Mouse (Mus musculus) thymus, postnatal 4 days (tissue): ENCODE results near the gene Dennd6b.

Experiments
- DNase-seq: peaks from one replicate; pipeline ENCODE4 v3.0.0; 2021

Gene Dennd6b

DNA sequence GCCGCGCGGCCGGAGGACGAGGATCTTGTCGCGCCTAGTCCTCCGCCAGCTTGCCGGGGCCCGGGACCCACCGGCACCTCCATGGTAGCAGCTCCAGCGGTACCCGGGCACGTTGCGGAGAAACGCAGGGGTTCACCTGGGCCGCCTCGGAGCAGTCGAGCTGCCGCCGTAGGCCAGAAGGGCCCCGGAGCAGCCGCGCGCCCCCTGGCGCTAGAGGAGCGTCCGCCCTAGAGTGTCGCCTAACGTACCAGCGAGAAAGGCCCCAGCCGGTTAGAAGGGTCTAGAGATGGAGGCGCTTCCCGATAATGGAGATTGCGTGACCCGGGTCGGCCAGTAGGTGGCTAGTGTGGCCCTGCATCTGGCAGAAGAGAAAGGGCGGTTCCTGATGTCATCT, at the start of gene Dennd6b:
TSS of gene Dennd6b (minus strand) at position 184 of the 394 bp plus-strand sequence.
- DNase-seq: peak; percentile 99

DNA sequence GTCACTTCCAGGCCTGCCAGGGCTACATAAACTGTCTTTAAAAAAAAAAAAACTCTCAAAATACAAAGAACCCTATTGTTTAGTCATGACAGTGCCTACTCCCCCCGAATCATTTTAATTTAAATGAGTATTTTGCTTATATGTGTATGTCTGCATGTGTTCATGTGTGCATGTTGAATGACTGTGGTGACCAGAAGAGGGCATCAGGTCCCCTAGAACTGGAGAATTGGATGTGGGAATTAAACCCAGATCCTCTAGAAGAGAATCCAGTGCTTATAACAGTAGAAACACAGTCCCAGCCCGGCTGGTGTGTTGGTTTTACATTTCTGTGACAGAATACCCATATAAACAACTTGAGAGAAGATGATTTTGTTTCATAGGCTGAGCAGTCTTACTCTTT, 44.7 kb upstream of the Dennd6b start:
- peak; percentile 17 for DNase-seq

- no peak for DNase-seq
These were observed 43.6 kb upstream of the Dennd6b start for GRCm38 (mm10) chr15:89239751-89240392.

DNA sequence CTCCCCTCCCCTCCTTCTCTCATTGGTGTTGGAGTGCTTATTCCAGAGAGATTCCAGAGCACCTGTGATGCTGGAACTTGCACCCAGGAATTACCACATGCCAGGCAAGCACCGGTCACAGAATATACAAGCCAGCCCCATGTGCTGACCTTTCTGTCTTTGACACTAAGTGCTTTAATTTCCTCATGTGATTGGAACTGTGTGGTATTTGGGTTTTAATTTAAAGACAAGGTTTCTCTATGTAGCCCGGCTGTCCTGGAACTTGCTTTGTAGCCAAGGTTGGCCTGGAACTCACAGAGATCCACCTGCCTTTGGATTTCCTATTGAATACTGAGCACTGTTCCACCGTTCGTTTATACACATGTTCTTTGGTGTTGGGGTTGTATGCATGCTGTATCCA, 37.8 kb upstream of the Dennd6b start:
- DNase-seq: no peak

DNA sequence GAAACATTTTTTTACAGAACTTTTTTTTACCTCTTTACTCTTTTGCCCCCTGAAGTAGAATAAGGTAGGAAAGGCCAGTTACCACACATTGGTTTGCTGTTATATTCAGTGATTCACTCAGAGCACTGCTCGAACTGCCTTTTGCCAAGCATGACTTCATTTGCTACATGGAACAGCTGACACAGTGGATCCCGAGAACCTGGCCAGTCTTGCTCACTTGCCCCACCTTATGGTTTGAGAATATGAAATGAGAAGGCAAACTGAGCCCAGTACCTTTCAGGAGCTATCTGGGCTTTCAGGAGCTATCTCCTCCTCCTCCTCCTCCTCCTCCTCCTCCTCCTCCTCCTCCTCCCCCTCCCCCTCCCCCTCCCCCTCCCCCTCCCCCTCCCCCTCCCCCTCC, 37.3 kb upstream of the Dennd6b start:
- DNase-seq: no peak

- DNase-seq: no peak
These were observed 19.4 kb upstream of the Dennd6b start for GRCm38 (mm10) chr15:89215611-89216233.

GRCm38 (mm10) chr15:89214953-89215352, 18.7 kb upstream of the Dennd6b start:
- DNase-seq: no peak

GRCm38 (mm10) chr15:89213517-89213916, 17.2 kb upstream of the Dennd6b start:
- DNase-seq: no peak

DNA sequence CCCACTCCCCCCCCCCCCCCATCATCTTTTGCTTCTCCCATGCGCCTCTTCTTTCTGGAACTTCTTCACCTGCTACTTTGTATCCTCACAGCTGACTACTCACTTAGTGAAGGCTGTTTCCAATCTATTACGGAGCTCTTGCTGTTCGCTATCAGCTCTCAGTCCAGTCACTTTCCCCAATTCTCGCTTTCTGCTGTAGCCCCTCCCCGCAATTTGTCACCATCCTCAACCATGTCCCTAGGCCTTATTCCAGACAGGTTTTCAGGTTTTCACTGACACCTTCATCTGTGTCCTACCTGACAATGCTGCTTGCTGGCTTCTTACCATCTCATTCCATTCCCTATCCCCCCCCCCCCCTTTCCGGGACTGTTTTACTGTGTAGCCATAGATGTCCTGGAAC, 16.2 kb upstream of the Dennd6b start:
- no peak for DNase-seq

GRCm38 (mm10) chr15:89211716-89212461, 15.6 kb upstream of the Dennd6b start:
- peak; percentile 24 for DNase-seq

DNA sequence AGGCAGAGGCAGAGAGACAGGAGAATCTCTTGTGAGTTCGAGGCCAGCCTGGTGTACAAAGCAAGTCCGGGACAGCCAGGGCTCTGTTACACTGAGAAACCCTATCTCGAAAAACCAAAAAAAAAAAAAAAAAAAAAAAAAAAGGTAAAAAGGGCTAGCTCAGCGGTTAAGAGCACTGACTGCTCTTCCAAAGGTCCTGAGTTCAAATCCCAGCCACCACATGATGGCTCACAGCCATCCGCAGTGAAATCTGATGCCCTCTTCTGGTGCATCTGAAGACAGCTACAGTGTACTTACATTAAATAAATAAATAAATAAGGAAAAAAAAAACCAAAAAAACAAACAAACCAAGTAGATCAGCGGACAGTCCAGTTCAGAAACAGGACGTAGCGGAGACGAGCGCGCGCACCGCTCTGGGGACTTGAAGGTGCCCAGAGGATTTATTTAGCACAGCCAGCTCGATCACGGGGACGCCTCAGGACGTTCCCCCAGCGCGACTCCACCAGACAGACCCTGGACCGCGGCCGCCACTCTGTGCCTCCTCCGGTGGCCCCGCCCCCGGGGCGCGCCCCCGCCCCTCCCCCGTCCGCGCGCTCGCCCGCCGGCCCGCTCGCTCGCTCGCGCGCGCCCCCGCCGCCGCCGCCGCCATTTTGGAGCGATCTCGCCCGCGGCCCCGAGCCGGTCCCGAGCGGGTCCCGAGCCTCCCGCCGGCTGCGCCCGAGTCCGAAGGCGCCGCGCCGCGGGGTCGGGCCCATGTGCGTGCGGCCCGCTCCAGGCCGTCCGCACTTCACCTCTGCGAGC, 14.8 kb upstream of the Dennd6b start, which contains the start of gene Ppp6r2:
TSS of gene Ppp6r2 (plus strand) at position 639 of the 801 bp plus-strand sequence.
- peak; percentile 93 for DNase-seq

GRCm38 (mm10) chr15:89209886-89210761, 13.8 kb upstream of the Dennd6b start:
- DNase-seq: peak; percentile 92

- no peak for DNase-seq
These were observed 11.2 kb upstream of the Dennd6b start for GRCm38 (mm10) chr15:89207457-89207856.

DNA sequence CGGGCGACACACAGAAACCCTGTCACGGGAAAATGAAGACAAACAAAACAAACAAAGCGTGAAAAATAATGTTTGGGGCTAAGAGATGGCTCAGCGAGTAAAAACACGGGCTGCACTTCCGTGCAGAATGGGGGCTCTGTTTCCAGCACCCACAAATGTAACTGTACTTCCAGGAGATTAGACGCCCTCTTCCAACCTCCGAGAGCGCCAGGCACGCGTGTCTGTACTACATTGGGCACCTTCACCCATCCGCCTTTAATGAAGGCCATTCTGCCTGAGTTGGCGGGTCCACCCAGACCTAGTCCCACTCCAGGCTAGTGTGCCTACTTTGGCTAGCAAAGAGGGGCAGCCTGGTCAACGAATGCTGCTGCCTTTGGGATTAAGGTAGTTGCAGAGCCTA, 760 bp upstream of the Dennd6b start:
- no peak for DNase-seq

DNA sequence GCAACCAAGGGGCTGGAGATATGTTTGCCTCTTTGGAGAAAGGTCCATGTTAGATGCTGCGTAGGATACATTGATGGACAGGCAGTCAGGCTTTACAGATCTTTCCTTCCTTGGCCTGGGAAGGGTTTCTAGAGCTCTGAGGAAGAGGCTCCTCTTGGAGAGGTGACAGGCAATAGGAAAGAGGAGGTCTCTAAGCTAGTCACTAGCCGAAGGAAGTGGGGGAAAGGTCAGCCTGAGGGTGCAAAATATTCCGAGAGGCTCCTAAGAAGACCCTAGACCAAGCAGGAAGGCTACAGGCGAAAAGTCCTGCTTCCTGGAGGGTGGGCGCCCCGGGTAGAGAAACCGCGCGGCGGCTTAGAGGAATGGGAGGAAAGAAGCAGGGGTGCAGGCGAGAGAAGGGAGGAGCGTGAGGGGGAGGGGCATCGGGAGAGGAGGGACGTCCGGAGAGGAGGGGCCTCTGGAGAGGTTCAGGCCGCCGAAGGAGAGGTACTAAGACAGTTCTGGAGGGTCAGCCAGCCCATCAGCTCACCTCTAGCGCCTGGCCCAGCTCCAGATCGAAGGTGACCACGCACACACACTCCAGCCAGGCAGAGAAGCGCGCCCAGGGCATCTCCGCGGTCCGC, 495 bp downstream of the Dennd6b start:
- peak; percentile 94 for DNase-seq

DNA sequence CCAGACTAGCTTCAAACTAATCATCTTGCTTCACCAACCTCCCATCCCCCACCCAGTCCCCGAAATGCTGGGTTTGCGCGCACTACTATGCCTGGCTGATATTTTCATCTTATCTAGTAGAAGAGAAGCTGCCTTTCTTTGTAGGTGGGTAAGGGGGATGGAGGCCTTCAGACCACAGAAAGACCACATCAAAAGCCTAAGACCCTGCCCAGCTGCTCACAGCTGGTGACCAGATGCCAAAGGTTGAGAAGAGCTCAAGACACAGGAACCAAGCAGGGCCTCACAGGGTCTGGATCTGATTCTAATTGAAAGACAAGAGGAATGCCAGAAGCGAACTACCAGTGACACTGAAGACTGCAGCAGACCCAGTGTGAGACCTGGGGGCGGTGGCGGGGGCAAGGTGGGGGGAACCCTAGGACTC, 1.0 kb downstream of the Dennd6b start:
- peak; percentile 52 for DNase-seq

DNA sequence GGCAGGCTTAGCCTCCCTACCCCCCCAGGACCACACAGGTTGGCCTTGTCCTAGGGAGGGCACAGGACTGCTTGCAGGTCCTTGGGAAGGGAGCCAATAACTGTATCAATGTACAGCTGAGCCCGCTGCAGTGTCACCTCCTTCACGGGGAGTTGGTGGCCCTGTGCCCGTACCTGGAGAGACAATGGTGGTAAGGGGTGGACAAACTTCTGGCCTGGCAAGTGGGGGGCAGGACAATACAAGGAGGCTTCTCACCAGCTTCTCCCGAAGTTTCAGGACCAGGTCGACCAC, 11.4 kb downstream of the Dennd6b start:
- no peak for DNase-seq

- DNase-seq: no peak
These were observed 12.0 kb downstream of the Dennd6b start for GRCm38 (mm10) chr15:89184141-89184936.

GRCm38 (mm10) chr15:89182842-89183241, 13.5 kb downstream of the Dennd6b start:
- DNase-seq: no peak

GRCm38 (mm10) chr15:89182328-89182741, 14.0 kb downstream of the Dennd6b start:
- no peak for DNase-seq
